Mouse (Mus musculus): Measurements from ENCODE around the gene Gnptab. TPM values are rescaled to one million over a fixed set of nuclear protein-coding genes. Genes with fewer than 3 reads are reported as not detected.
A peak's percentile ranks its signal among the peaks of the same experiment; 100 is the strongest.
"Not testable (repeated sequence)": the region's sequence is repeated elsewhere in the genome, so short reads cannot be mapped to it uniquely, and the experiment has no call there.

The Gnptab gene
- total RNA-seq, 2 experiments from 2014 or later = 9.2 to 10.3 TPM

DNA sequence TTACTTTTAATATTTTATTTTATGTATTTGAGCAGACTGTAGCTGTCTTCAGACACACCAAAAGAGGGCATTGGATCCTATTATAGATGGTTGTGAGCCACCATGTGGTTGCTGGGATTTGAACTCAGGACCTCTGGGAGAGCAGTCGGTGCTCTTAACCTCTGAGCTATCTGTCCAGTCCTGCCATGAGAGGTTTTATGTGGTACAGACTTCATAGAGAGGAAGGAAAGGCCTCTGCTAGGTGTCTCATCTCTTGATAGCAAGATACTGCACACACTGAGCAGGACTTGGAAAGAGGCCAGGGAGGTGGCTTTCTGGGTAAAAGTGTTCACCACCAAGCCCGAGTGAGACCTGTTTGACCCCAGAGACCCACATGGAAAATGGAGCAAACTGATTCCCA is 6.0 kb upstream of the Gnptab start:
- DNase-seq; intact Hi-C loops (cut with DNase I; ENCODE audit: low total_unique reads): not testable (repeated sequence)

DNA sequence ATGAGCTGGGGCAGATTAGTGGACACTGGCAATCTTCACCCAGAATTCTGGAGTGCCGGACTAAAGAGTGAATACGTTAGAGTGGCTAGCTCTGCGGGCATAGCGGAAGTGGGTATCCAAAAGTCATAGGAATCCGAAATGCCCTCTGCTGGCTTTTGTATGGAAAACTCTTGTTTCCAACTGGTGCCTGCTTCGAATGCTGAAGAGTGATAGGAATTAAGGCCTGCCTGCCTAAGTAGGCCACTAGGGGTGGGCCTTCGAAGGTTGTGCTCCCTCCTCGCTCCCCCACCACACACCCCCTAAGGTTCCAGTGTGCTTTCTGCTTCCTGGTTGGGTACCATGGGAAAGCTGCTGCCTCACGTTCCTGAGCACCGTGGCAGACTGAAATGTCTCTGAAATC is 3.9 kb upstream of the Gnptab start:
- intact Hi-C loops (cut with DNase I; ENCODE audit: low total_unique reads) = no loop called here
- no peak for DNase-seq

- peak; percentile 79 for DNase-seq
- intact Hi-C loops (cut with DNase I; ENCODE audit: low total_unique reads) = loop anchor here (2.0 kb wide), 1 partner anchor 46 kb away; no protein-coding TSS in a partner anchor
Observed at GRCm38 (mm10) chr10:88376770-88377169, 2.2 kb upstream of the Gnptab start.

- intact Hi-C loops (cut with DNase I; ENCODE audit: low total_unique reads) = loop anchor here (2.0 kb wide), 1 partner anchor 45 kb away; no protein-coding TSS in a partner anchor
- DNase-seq = no peak
Observed at GRCm38 (mm10) chr10:88377666-88378065, 1.3 kb upstream of the Gnptab start.

- intact Hi-C loops (cut with DNase I; ENCODE audit: low total_unique reads) = no loop called here
- peak; percentile 31 for DNase-seq
Observed at GRCm38 (mm10) chr10:88380002-88380401, 1.1 kb downstream of the Gnptab start.

GRCm38 (mm10) chr10:88380430-88381060 is 1.6 kb downstream of the Gnptab start:
- peak; percentile 28 for DNase-seq
- intact Hi-C loops (cut with DNase I; ENCODE audit: low total_unique reads) = no loop called here

GRCm38 (mm10) chr10:88381286-88381685 is 2.4 kb downstream of the Gnptab start:
- DNase-seq = no peak
- intact Hi-C loops (cut with DNase I; ENCODE audit: low total_unique reads) = no loop called here

DNA sequence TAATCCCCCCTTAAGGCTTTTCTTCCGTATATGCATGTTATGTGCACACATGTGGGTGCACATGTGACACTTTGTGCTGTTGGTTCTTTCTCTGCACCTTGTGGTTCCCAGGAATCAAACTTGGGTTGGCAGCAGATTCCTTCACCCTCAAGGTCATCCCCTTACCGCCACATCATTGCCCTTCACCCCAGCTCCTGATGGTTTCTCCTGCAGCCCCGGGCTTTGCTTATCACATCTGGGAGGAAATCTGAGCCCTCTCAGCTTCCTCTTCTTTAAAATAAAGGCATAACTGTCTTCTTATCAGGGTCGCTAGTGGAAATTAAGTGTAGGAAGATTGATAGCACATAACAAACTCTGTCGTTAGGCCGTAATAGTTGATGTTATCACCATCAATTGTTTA is 3.1 kb downstream of the Gnptab start:
- DNase-seq = no peak
- intact Hi-C loops (cut with DNase I; ENCODE audit: low total_unique reads) = no loop called here

GRCm38 (mm10) chr10:88383479-88383878 is 4.5 kb downstream of the Gnptab start:
- no peak for DNase-seq
- intact Hi-C loops (cut with DNase I; ENCODE audit: low total_unique reads) = no loop called here

DNA sequence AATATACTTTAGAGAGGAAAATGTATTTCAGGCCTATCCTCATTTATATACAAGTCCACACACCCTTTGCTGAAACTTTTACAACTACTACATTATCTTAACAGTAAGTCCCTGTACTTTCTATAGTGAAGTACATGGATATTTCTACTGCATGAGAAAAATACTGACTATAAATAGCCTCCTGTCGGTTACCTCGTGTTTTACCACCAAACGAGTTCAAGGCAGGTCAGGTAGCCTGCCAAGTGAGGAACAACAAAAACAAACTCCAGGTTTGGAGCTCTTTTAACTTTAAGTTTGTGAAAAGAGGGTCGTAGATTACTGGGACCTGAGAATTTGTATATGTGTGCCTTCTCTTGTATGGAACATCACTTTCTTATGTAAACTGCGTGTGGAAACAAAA is 5.1 kb downstream of the Gnptab start:
- intact Hi-C loops (cut with DNase I; ENCODE audit: low total_unique reads) = no loop called here
- DNase-seq = no peak

DNA sequence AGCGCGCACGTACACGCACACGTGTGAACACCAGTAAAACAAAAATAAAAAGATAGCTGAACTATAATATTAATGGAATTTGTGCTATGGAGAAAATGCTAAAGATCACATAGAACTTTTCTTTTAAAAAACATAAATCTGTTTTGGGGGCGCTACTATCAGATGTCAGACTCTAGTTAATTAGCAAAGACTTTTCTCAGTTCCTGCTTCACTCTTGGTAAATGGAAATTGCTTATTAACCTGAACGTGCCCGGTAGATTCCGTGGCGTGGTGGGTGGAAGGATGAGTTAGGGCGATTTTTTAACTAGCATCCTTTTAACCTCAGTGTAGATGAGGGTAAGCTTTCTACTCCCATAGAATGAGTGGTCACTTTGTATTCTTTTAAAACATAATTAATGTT is 6.4 kb downstream of the Gnptab start:
- intact Hi-C loops (cut with DNase I; ENCODE audit: low total_unique reads) = no loop called here

DNA sequence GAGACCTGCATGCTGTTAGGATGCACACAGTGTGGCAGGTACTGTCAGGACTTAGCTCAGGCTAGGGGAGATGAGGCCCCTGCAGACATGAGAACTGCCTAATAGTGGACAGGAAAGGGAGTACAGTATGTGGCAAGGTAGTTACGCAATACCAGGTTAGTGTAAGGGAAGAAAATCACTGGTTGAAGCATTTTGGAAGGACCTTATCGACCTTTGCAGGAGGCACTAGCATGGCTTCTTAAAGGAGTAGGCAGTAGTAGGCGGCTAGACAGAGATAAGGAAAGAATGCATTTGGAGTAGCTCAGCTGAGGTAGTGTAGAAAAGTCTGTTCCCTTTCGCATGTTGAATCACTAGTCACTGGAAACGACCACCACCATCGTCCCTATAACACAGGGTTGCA is 6.8 kb downstream of the Gnptab start:
- intact Hi-C loops (cut with DNase I; ENCODE audit: low total_unique reads) = no loop called here
- no peak for DNase-seq

More for the DNA sequence above, 6.4 kb downstream of the Gnptab start:
- no peak for DNase-seq

GRCm38 (mm10) chr10:88386251-88386650 is 7.3 kb downstream of the Gnptab start:
- DNase-seq = no peak
- intact Hi-C loops (cut with DNase I; ENCODE audit: low total_unique reads) = no loop called here

DNA sequence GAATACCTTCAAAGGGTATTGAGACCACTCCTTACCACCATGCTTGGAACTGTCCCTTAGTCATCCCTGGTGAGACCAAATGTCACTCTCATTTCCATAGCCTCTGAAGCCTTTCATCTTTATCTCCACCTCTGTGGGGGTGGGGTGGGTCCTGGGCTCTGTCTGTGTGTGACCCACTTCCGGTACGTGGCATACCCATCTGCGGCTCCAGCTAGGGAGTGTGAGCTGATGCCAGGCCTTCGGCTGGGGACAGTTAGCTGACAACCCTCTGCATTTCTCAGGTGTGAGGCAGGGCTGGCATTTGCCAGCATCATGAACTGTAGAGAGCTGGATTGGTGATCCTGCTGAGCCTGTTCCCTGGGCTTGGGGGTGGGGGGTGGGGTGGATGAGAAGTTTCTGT is 10.6 kb downstream of the Gnptab start:
- intact Hi-C loops (cut with DNase I; ENCODE audit: low total_unique reads) = no loop called here
- DNase-seq = no peak

DNA sequence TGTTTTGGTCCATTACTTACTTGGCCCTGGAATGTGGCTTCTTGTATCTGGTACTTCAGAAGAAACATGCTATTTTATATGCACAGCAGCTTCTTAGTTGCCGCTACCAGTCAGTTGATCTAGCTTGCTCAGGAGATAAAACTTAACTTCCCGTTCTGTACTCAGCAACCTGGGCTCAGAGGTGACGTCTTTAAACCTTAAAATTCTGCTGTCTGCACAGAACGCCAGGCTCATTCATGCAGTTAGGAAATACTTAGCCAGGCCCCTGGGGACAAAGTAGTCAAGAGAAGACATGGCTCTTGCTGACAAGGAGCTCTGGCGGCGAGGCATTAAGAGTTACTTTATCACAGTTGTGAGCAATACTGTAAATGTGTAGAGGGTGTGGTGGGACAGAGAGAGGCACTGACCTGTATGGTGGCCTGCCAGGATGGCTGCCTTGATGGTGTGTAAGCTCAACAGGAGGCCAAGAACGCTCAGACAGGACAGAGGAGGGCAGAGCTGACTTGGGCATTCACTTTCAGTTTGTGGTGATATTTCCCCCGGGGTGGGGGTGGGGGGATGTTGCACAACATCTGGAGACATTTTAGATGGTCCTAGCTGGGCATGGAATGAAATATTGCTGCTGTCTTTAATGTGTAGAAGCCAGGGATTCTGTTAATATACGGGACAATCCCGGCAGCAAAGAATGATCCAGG is 11.3 kb downstream of the Gnptab start:
- no peak for DNase-seq
- intact Hi-C loops (cut with DNase I; ENCODE audit: low total_unique reads) = no loop called here

- intact Hi-C loops (cut with DNase I; ENCODE audit: low total_unique reads) = no loop called here
- DNase-seq = no peak
Observed at GRCm38 (mm10) chr10:88391495-88391894, 12.6 kb downstream of the Gnptab start.

GRCm38 (mm10) chr10:88392181-88392847 is 13.4 kb downstream of the Gnptab start:
- no peak for DNase-seq
- intact Hi-C loops (cut with DNase I; ENCODE audit: low total_unique reads) = no loop called here

GRCm38 (mm10) chr10:88398668-88399243 is 19.8 kb downstream of the Gnptab start:
- intact Hi-C loops (cut with DNase I; ENCODE audit: low total_unique reads) = no loop called here
- DNase-seq = no peak

DNA sequence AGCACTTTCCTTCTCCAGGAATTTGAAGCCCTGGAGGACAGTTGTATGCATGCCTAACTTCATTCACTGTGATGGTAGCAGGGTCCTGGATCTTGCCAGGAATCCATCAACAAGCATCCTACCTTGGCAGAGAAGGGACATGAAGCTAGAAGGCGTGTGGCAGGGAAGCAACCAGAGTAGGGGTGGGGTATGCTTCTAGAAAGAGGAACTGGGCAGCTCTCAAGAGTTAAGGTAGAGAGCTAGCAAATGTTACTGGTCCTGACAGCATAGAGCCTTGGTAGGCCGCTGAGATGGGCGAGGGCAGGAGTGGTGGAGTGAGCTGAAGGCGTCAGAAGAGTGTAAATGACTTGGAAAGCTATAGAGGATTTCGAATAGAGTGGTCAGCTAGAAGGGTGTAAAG is 20.3 kb downstream of the Gnptab start:
- DNase-seq = no peak
- intact Hi-C loops (cut with DNase I; ENCODE audit: low total_unique reads) = no loop called here

DNA sequence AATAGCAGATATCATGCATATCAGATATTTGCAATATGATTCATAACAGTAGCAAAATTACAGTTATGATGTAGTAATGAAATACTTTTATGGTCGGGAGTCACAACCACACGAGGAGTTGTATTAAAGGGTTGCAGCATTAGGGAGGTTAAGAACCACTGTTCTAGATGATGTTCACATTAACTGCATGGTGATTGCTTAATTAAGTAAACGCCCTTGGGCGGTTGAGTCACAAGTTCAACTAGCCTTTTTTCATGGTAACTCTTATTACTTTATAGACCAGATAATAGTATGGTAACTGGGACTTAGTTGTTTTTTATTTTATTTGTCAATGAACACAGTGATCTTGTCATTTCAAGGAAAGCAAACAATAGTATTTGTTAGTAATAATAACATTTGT is 24.1 kb downstream of the Gnptab start:
- intact Hi-C loops (cut with DNase I; ENCODE audit: low total_unique reads) = no loop called here
- DNase-seq = no peak
